In the genomic region with DNA sequence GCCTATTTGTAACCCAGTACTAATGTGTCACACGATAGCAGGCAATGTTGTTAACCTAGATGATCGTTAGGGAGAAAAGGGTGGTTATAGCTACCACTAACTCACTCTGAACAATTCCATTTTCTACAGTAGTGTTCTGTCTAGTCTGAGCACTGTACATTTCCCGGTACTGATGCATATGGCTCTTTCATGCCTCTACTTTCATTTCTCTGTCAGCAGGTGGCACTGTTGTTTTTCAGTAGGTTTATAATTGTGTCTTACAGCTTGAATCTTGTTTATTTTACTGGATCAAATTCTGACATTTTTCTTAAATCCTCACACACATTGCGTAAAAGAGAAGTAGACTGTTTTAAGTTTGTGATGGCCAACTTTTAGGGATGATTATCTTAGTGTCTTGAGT, we compare ENCODE assay signal across 11 mouse cellular contexts. TPM values are rescaled to one million over a fixed set of nuclear protein-coding genes. Genes with fewer than 3 reads are reported as not detected.
DNase-seq lines count a peak whose midpoint lies in the region; ATAC-seq and TF ChIP-seq lines count a peak whose summit lies in the region.
"Had no signal": no experiment of that assay in that cellular context is flagged by ENCODE, and none has a peak within 500 bp of the region (broad histone marks: within the 10 kb centered on the region; RNA-seq: fewer than 3 reads in every experiment).

No protein-coding gene starts in this region.

- no peaks in the 10 kb centered on the region for H3K27me3 ChIP-seq in lung, postnatal 0 days (replicated peaks; ENCODE audit: insufficient read depth, low read length)
- H3K27me3 ChIP-seq: embryonic facial prominence, embryonic 12.5 days; stomach, embryonic 15.5 days had no signal

- no peak for ATAC-seq in lung, postnatal 0 days

- no peaks in the 10 kb centered on the region for H3K9me3 ChIP-seq in lung, postnatal 0 days (ENCODE audit: low read length)
- H3K9me3 ChIP-seq: embryonic facial prominence, embryonic 12.5 days; stomach, embryonic 15.5 days had no signal

- H3K36me3 ChIP-seq in lung, postnatal 0 days (ENCODE audit: insufficient read depth, low read length): peaks cover 25% of the 10 kb centered on the region

- WGBS in lung, postnatal 0 days: 69% methylated on average over 4 of the region's 4 CpGs

- H3K4me3 ChIP-seq in gastrocnemius, adult 2 months: no peak overlapping the region
- H3K4me3 ChIP-seq in lung, postnatal 0 days (ENCODE audit: low read depth, low read length): no peak overlapping the region
- H3K4me3 ChIP-seq: embryonic facial prominence, embryonic 12.5 days; myocyte; stomach, embryonic 15.5 days had no signal

- peak; percentile 59 for TF ChIP-seq CTCF in gastrocnemius, adult 2 months (IDR thresholded peaks at IDR 0.05)
- peak; percentile 66 for TF ChIP-seq CTCF in lung, postnatal 0 days (IDR thresholded peaks at IDR 0.05)

- no peak for DNase-seq in gastrocnemius, adult 2 months
- no peak for DNase-seq in gastrocnemius, postnatal 10 days
- peak; percentile 52 for DNase-seq in lung, postnatal 0 days (ENCODE audit: low spot score)
- DNase-seq in lung, postnatal 4 days: no peak
- DNase-seq in c-Kit-positive CD71-positive TER-119-positive erythroid progenitor cells, embryonic 14.5 days (ENCODE audit: low spot score): peak; percentile 21
- DNase-seq in retina, postnatal 1 day: peak; percentile 68
- no peak for DNase-seq in urinary bladder, postnatal 25 days (ENCODE audit: low spot score)
- no peak for DNase-seq in right cerebral cortex, postnatal 14 days

- no peak overlapping the region for H3K4me2 ChIP-seq in lung, postnatal 0 days (replicated peaks; ENCODE audit: low read depth, low read length)
- H3K4me2 ChIP-seq: embryonic facial prominence, embryonic 12.5 days; stomach, embryonic 15.5 days had no signal

- no peak overlapping the region for H3K9ac ChIP-seq in lung, postnatal 0 days (replicated peaks; ENCODE audit: low read depth)
- H3K9ac ChIP-seq: embryonic facial prominence, embryonic 12.5 days; stomach, embryonic 15.5 days had no signal

- intact Hi-C loops in gastrocnemius, adult 2 months (cut with DNase I): loop anchor here (2.0 to 5.0 kb wide), 2 partner anchors 124 to 218 kb away; no protein-coding TSS in a partner anchor

- H3K27ac ChIP-seq in gastrocnemius, adult 2 months: no peak overlapping the region
- no peak overlapping the region for H3K27ac ChIP-seq in lung, postnatal 0 days (ENCODE audit: low read length)
- H3K27ac ChIP-seq: embryonic facial prominence, embryonic 12.5 days; stomach, embryonic 15.5 days had no signal

- no peaks in the 10 kb centered on the region for H3K4me1 ChIP-seq in lung, postnatal 0 days (ENCODE audit: insufficient read depth, low read depth, low read length)
- H3K4me1 ChIP-seq: embryonic facial prominence, embryonic 12.5 days; stomach, embryonic 15.5 days had no signal

- no peak for TF ChIP-seq EP300 in lung, postnatal 0 days (IDR thresholded peaks at IDR 0.05)

RNA-seq across cellular contexts. Expression of gene Papola, which starts 54.6 kb away (rescaled TPM):
- total RNA-seq in gastrocnemius, adult 2 months (2021): 10 to 100 TPM; 70.0 to 88.1 TPM
- total RNA-seq in gastrocnemius, postnatal 10 days (2021): 10 to 100 TPM; 87.5 to 97.4 TPM
- polyA plus RNA-seq in lung, postnatal 0 days (2015; fragmentation: Nextera tagmentation; extraction: Ambion mirVana): 102 and 116 TPM in 2 replicates

Comparison
In these comparisons a context has a peak if more than half of its experiments do, and no peak if none do; other contexts are left out.
1. DNase-seq: peak in lung, postnatal 0 days (single experiment), c-Kit-positive CD71-positive TER-119-positive erythroid progenitor cells, embryonic 14.5 days (single experiment) and retina, postnatal 1 day (single experiment); none in gastrocnemius, adult 2 months (single experiment), gastrocnemius, postnatal 10 days (single experiment), lung, postnatal 4 days (0 of 2), urinary bladder, postnatal 25 days (single experiment) and right cerebral cortex, postnatal 14 days (single experiment).